Mouse (Mus musculus) limb, embryonic 13.5 days (tissue): ENCODE results near the gene Phf21a. TPM values are rescaled to one million over a fixed set of nuclear protein-coding genes. Genes with fewer than 3 reads are reported as not detected.

Source experiments
- ATAC-seq: fragments of 200-750 bp; cut with Nextera tagmentation; 2 replicates; pipeline ENCODE4 v1.8.0; 2017; ENCODE audit warnings: low read depth, moderate number of reproducible peaks, moderate TSS enrichment; ENCODE audit not compliant: low FRiP score
- H3K27ac ChIP-seq: fragments of 300-500 bp; sonication (generic); 2 replicates; pipeline ENCODE4 v1.5.1; 2015; ENCODE audit warnings: inconsistent platforms, mild to moderate bottlenecking, moderate library complexity
- H3K27me3 ChIP-seq: fragments of 300-500 bp; sonication (generic); 2 replicates; pipeline ENCODE4 v1.6.1; 2015; ENCODE audit warnings: mild to moderate bottlenecking, inconsistent platforms
- H3K36me3 ChIP-seq: fragments of 300-500 bp; sonication (generic); 2 replicates; pipeline ENCODE4 v1.6.1; 2015; ENCODE audit warnings: inconsistent platforms, mild to moderate bottlenecking, moderate library complexity
- H3K4me1 ChIP-seq: fragments of 300-500 bp; sonication (generic); 2 replicates; pipeline ENCODE4 v1.6.1; 2015; ENCODE audit warnings: inconsistent platforms
- H3K4me2 ChIP-seq: fragments of 300-500 bp; sonication (generic); replicated peaks from 2 replicates; pipeline ENCODE4 v1.6.1; 2015; ENCODE audit warnings: inconsistent platforms, mild to moderate bottlenecking, moderate library complexity
- H3K4me3 ChIP-seq: fragments of 300-500 bp; sonication (generic); 2 replicates; pipeline ENCODE4 v1.5.1; 2015; ENCODE audit warnings: moderate library complexity, mild to moderate bottlenecking, inconsistent platforms
- H3K9ac ChIP-seq: fragments of 300-500 bp; sonication (generic); 2 replicates; pipeline ENCODE4 v1.6.1; 2015; ENCODE audit warnings: mild to moderate bottlenecking, inconsistent platforms
- H3K9me3 ChIP-seq: fragments of 300-500 bp; sonication (generic); 2 replicates; pipeline ENCODE4 v1.6.1; 2016; ENCODE audit warnings: inconsistent platforms
- WGBS: fragments of 180-500 bp; shearing (Covaris S2); methylation state at CpG from one replicate; pipeline ENCODE4 v1.1.7; 2015; 5-methylcytosine and 5-hydroxymethylcytosine counted together
- polyA plus RNA-seq: library from polyadenylated mRNA; unstranded; fragments of >200 nt; fragmentation: Nextera tagmentation; extraction: Ambion mirVana; gene quantifications from 2 replicates; pipeline ENCODE4 v1.2.1, GENCODE M21; 2015

Gene Phf21a
- polyA plus RNA-seq, 1 experiment from 2014 or later: 46.8 TPM

DNA sequence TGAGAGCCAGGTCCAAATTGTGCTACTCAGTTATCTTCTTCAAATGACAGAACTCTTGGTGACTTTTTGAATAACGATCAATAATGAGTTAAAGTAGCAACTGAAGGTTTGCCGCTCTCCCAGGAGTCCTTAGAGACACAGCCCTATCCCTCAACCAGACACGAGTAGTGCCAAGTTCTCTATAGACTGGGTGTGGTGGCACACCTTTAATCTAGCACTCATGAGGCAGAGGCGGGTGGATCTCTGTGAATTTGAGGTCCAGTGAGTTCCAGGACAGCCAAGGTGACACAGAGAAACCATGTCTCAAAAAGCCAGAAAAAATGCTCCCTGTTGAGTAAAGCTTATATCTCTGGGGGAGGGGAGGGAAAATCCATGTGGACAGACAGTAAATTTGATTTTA, 234.7 kb downstream of the Phf21a start:
- Histone ChIP-seq H3K4me2 (no peak overlapping the region), H3K4me3 (no peak overlapping the region), H3K36me3 (peaks cover 79% of the 10 kb centered on the region), H3K9me3 (no peaks in the 10 kb centered on the region), H3K27me3 (no peaks in the 10 kb centered on the region), H3K9ac (no peak overlapping the region), H3K27ac (no peak overlapping the region), H3K4me1 (no peaks in the 10 kb centered on the region)
- WGBS: 93% methylated on average over 4 of the region's 4 CpGs
- no peak for ATAC-seq

DNA sequence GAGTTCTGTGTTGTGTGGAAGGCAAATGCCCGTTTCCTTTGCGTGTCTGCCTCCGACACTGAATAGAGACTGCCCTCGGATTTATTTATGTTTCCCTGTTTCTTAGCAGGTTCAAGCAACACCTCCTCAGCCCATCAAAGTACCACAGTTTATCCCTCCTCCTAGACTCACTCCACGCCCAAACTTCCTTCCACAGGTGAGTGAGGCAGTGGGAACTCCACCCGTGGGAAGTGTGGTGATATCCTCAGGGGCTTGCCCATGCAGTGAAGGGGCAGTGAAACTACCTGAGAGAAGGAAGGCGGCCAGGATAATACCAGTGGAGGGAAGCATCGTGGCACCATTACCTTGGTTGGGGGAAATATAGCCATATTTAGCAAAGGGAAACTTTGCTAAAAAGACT, 235.3 kb downstream of the Phf21a start:
- no peaks in the 10 kb centered on the region for H3K9me3 ChIP-seq
- WGBS: 90% methylated on average over 8 of the region's 8 CpGs
- no peaks in the 10 kb centered on the region for H3K27me3 ChIP-seq
- no peak for ATAC-seq
- H3K36me3 ChIP-seq: peaks cover 79% of the 10 kb centered on the region
- no peak overlapping the region for H3K9ac ChIP-seq
- no peak overlapping the region for H3K4me3 ChIP-seq
- no peak overlapping the region for H3K27ac ChIP-seq
- no peaks in the 10 kb centered on the region for H3K4me1 ChIP-seq
- no peak overlapping the region for H3K4me2 ChIP-seq

GRCm38 (mm10) chr2:92330840-92331239, 237.9 kb downstream of the Phf21a start:
- Histone ChIP-seq H3K27me3 (no peaks in the 10 kb centered on the region), H3K27ac (no peak overlapping the region), H3K36me3 (peaks cover 92% of the 10 kb centered on the region), H3K9ac (no peak overlapping the region), H3K4me2 (no peak overlapping the region), H3K4me3 (no peak overlapping the region), H3K9me3 (no peaks in the 10 kb centered on the region), H3K4me1 (no peaks in the 10 kb centered on the region)
- no peak for ATAC-seq
- 51% methylated on average over 2 of the region's 2 CpGs for WGBS

GRCm38 (mm10) chr2:92331410-92331809, 238.5 kb downstream of the Phf21a start:
- 81% methylated on average over 2 of the region's 2 CpGs for WGBS
- Histone ChIP-seq H3K4me2 (no peak overlapping the region), H3K27me3 (no peaks in the 10 kb centered on the region), H3K9me3 (no peaks in the 10 kb centered on the region), H3K4me1 (no peaks in the 10 kb centered on the region), H3K27ac (no peak overlapping the region), H3K4me3 (no peak overlapping the region), H3K9ac (no peak overlapping the region), H3K36me3 (peaks cover 88% of the 10 kb centered on the region)
- ATAC-seq: no peak

DNA sequence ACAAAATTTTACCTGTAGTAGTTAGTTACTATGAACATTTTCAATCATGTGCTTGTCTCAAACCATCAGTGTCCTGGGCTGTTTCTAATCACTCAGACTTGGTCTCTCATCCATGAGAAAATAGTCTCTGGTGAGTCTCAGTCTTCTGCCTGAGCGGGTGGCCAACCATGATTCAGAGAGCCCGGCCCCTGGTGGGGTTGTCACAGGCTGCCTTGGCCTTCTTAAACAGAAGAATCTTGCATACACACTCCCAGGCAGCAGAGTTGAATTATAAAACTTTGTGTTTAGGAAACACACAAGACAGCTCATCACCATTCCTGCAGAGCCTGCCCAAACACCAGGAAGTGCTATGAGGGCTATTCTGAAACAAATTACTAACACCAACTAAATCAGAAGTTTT, 239.0 kb downstream of the Phf21a start:
- peaks cover 84% of the 10 kb centered on the region for H3K36me3 ChIP-seq
- ATAC-seq: no peak
- WGBS: 94% methylated on average over 2 of the region's 2 CpGs

GRCm38 (mm10) chr2:92342418-92342817, 249.5 kb downstream of the Phf21a start:
- Histone ChIP-seq H3K9me3 (no peaks in the 10 kb centered on the region), H3K36me3 (peaks cover 51% of the 10 kb centered on the region)

More for the DNA sequence above, 239.0 kb downstream of the Phf21a start:
- Histone ChIP-seq H3K9ac (no peak overlapping the region), H3K4me2 (no peak overlapping the region), H3K4me3 (no peak overlapping the region), H3K27ac (no peak overlapping the region), H3K9me3 (no peaks in the 10 kb centered on the region), H3K4me1 (no peaks in the 10 kb centered on the region), H3K27me3 (no peaks in the 10 kb centered on the region)

DNA sequence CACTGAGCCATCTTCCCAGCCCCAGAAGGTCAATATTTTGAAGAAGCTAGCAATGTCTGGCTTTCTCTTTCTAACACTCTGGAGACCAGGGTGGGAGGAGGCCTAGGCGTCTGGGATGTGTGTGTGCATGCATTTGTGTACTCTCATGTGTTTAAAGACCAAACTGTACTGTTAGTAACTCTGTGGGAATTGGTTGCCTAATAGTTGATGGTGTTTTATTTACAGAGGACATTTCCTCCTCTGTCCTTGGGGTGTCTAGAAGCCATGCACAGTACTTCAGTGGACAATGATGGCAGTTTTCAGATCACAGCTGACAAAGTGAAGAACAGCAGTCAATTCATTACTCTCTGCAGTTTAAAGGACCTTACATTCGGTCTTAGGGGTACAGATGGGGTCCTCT, 254.3 kb downstream of the Phf21a start:
- Histone ChIP-seq H3K27ac (no peak overlapping the region), H3K4me2 (no peak overlapping the region), H3K4me3 (no peak overlapping the region), H3K27me3 (no peaks in the 10 kb centered on the region), H3K36me3 (peaks cover 73% of the 10 kb centered on the region), H3K4me1 (no peaks in the 10 kb centered on the region), H3K9me3 (no peaks in the 10 kb centered on the region), H3K9ac (no peak overlapping the region)
- no peak for ATAC-seq
- WGBS: 87% methylated on average over 2 of the region's 2 CpGs

More at GRCm38 (mm10) chr2:92342418-92342817, 249.5 kb downstream of the Phf21a start:
- Histone ChIP-seq H3K4me3 (no peak overlapping the region), H3K27ac (no peak overlapping the region), H3K4me2 (no peak overlapping the region), H3K4me1 (no peaks in the 10 kb centered on the region), H3K9ac (no peak overlapping the region), H3K27me3 (no peaks in the 10 kb centered on the region)
- no peak for ATAC-seq

GRCm38 (mm10) chr2:92349589-92350425, 256.9 kb downstream of the Phf21a start:
- no peak overlapping the region for H3K27ac ChIP-seq
- no peak for ATAC-seq
- H3K27me3 ChIP-seq: no peaks in the 10 kb centered on the region
- peaks cover 87% of the 10 kb centered on the region for H3K36me3 ChIP-seq
- no peak overlapping the region for H3K4me3 ChIP-seq
- no peak overlapping the region for H3K4me2 ChIP-seq
- H3K9me3 ChIP-seq: no peaks in the 10 kb centered on the region
- H3K4me1 ChIP-seq: no peaks in the 10 kb centered on the region
- 57% methylated on average over 6 of the region's 6 CpGs for WGBS
- H3K9ac ChIP-seq: no peak overlapping the region

GRCm38 (mm10) chr2:92350686-92351085, 257.8 kb downstream of the Phf21a start:
- H3K4me1 ChIP-seq: no peaks in the 10 kb centered on the region
- H3K9me3 ChIP-seq: no peaks in the 10 kb centered on the region
- H3K27me3 ChIP-seq: no peaks in the 10 kb centered on the region
- H3K4me3 ChIP-seq: no peak overlapping the region
- H3K36me3 ChIP-seq: peaks cover 88% of the 10 kb centered on the region
- WGBS: 39% methylated on average over 5 of the region's 5 CpGs
- H3K9ac ChIP-seq: no peak overlapping the region
- ATAC-seq: no peak
- H3K4me2 ChIP-seq: no peak overlapping the region
- no peak overlapping the region for H3K27ac ChIP-seq

GRCm38 (mm10) chr2:92353402-92353801, 260.5 kb downstream of the Phf21a start:
- H3K27ac ChIP-seq: no peak overlapping the region
- no peaks in the 10 kb centered on the region for H3K9me3 ChIP-seq
- no peak overlapping the region for H3K9ac ChIP-seq
- ATAC-seq: no peak
- H3K36me3 ChIP-seq: peaks cover 91% of the 10 kb centered on the region
- no peaks in the 10 kb centered on the region for H3K27me3 ChIP-seq
- 65% methylated on average over 5 of the region's 5 CpGs for WGBS
- H3K4me1 ChIP-seq: no peaks in the 10 kb centered on the region
- no peak overlapping the region for H3K4me3 ChIP-seq
- no peak overlapping the region for H3K4me2 ChIP-seq

DNA sequence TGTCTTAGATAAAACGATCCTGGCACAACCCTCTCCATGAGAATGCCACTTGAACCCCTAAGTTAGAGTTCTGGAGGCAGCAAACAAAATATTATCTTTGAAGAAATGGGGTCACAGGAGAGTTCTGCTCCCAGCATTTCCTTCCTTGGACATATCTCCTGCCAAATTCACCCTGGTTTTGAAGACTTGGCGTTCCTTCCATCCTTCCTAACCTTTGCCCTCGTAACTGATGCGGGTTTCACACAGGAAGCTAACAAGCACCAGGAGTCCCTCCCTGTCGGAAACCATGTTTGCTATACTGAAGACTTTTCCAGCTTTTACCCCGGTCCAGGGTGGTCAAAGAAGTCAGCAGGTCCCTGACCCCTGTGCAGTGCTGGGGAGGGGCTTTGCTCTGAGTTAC, 261.3 kb downstream of the Phf21a start:
- no peak for ATAC-seq
- WGBS: 49% methylated on average over 6 of the region's 6 CpGs
- no peaks in the 10 kb centered on the region for H3K9me3 ChIP-seq
- no peak overlapping the region for H3K27ac ChIP-seq
- no peak overlapping the region for H3K4me2 ChIP-seq
- H3K4me3 ChIP-seq: no peak overlapping the region
- no peak overlapping the region for H3K9ac ChIP-seq
- H3K36me3 ChIP-seq: peaks cover 91% of the 10 kb centered on the region
- no peaks in the 10 kb centered on the region for H3K4me1 ChIP-seq
- no peaks in the 10 kb centered on the region for H3K27me3 ChIP-seq

DNA sequence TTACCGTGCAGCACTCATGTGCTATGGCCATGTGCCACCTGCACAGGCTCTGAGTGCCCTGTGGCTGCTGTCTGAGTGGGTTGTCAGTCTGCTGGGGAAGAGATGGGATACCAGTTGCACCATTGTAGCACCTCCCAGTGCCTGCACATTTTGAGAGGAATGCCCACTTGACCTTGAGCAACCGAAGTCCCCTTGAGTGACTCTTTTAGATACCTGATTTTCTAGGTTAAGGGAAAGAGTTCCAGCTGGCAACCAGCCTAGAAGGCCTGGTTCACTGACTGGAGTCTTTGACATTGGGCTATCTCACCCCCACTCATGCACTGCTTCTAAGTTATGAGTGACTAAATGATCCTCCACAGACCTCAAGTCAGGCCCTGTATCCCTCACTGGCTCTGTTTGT, 266.4 kb downstream of the Phf21a start:
- Histone ChIP-seq H3K27me3 (no peaks in the 10 kb centered on the region), H3K9me3 (no peaks in the 10 kb centered on the region), H3K4me3 (no peak overlapping the region), H3K4me1 (no peaks in the 10 kb centered on the region), H3K4me2 (no peak overlapping the region), H3K36me3 (peaks cover 85% of the 10 kb centered on the region), H3K9ac (no peak overlapping the region), H3K27ac (no peak overlapping the region)
- 90% methylated on average over 2 of the region's 2 CpGs for WGBS
- no peak for ATAC-seq
